Mouse (Mus musculus) forebrain, embryonic 14.5 days (tissue): ENCODE results near the gene Slc2a4. TPM values are rescaled to one million over a fixed set of nuclear protein-coding genes. Genes with fewer than 3 reads are reported as not detected.

Experiments
- ATAC-seq: fragments of 200-750 bp; cut with Nextera tagmentation; 2 replicates; pipeline ENCODE4 v1.8.0; 2017; ENCODE audit warnings: mild to moderate bottlenecking, moderate library complexity
- DNase-seq: peaks from one replicate; pipeline ENCODE4 v3.0.0-alpha.2; 2015; ENCODE audit warnings: low spot score
- H3K27ac ChIP-seq: fragments of 300-500 bp; sonication (generic); 2 replicates; pipeline ENCODE4 v1.5.1; 2014; ENCODE audit warnings: low read depth, mild to moderate bottlenecking, control low read depth, low read length, moderate library complexity
- H3K27me3 ChIP-seq: fragments of 300-500 bp; sonication (generic); replicated peaks from 2 replicates; pipeline ENCODE4 v1.6.1; 2014; ENCODE audit warnings: low read length, control low read depth, mixed read lengths; ENCODE audit not compliant: control insufficient read depth, insufficient read depth
- H3K36me3 ChIP-seq: fragments of 300-500 bp; sonication (generic); 2 replicates; pipeline ENCODE4 v1.6.1; 2014; ENCODE audit warnings: low read length, control low read depth; ENCODE audit not compliant: control insufficient read depth, insufficient read depth
- H3K4me1 ChIP-seq: fragments of 300-500 bp; sonication (generic); 2 replicates; pipeline ENCODE4 v1.6.1; 2014; ENCODE audit warnings: antibody characterized with exemption, low read length, control low read depth; ENCODE audit not compliant: control insufficient read depth, insufficient read depth
- H3K4me2 ChIP-seq: fragments of 300-500 bp; sonication (generic); 2 replicates; pipeline ENCODE4 v1.6.1; 2014; ENCODE audit warnings: mild to moderate bottlenecking, control low read depth, low read length
- H3K4me3 ChIP-seq: fragments of 300-500 bp; sonication (generic); 2 replicates; pipeline ENCODE4 v1.5.1; 2014; ENCODE audit warnings: low read depth, low read length, control low read depth
- H3K9ac ChIP-seq: fragments of 300-500 bp; sonication (generic); 2 replicates; pipeline ENCODE4 v1.6.1; 2014; ENCODE audit warnings: mild to moderate bottlenecking, low read length, control low read depth, moderate library complexity
- H3K9me3 ChIP-seq: fragments of 300-500 bp; sonication (generic); replicated peaks from 2 replicates; pipeline ENCODE4 v1.6.1; 2016; ENCODE audit warnings: low read length, control low read depth, mixed read lengths; ENCODE audit not compliant: control insufficient read depth
- WGBS: fragments of 180-500 bp; shearing (Covaris S2); extraction: QIAGEN DNeasy Blood & Tissue Kit; methylation state at CpG from one replicate; pipeline ENCODE4 v1.1.7; 2014; 5-methylcytosine and 5-hydroxymethylcytosine counted together
- polyA plus RNA-seq: library from polyadenylated mRNA; unstranded; fragments of >200 nt; fragmentation: Nextera tagmentation; extraction: Ambion mirVana; gene quantifications from 2 replicates; pipeline ENCODE4 v1.2.1, GENCODE M21; 2014

Slc2a4 gene
- polyA plus RNA-seq: 5.5 and 6.7 TPM in 2 replicates

DNA sequence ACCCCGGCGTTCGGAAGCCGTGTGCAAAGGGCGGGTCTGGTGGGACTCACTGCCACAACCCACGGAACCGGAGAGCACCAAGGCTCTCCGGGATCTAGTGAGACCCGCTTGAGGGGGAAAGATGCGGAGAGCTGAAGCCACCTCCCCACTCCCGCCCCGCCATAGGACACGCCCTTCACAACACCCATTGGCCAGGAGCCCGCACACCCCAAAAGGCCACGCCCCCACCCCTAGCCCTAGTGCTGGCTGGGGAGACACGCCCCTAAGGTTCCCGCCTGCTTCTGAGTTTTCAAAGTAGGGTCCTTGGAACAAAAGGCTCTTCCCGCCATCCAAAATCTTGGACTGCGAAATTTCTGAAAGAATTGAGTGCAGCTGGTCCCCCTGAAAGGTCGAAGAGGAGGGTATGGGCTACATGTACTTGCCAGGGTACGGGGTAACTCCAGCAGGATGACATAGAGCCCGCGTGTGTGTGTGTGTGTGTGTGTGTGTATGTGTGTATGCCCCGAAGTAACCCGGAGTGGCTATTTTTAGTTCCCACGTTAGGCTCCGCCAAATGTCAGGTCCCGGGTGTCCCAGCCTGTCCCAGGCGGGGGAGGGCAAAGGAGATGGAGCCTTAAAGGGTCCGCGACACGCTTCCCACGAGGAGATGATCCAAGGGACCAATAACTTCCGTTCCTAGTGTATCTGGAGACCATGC, at the start of gene Slc2a4:
Slc2a4 (minus strand) TSS at position 123 of the 697 bp plus-strand sequence.
- under 1% methylated on average over 33 of the region's 34 CpGs for WGBS
- Histone ChIP-seq H3K4me1 (peaks cover 10% of the 10 kb centered on the region), H3K4me2 (peak within 1 kb of the TSS; percentile 59), H3K27ac (peak within 1 kb of the TSS; percentile 80), H3K9ac (peak within 1 kb of the TSS; percentile 59), H3K9me3 (no peaks in the 10 kb centered on the region), H3K4me3 (peak within 1 kb of the TSS; percentile 43), H3K36me3 (peaks cover 9% of the 10 kb centered on the region), H3K27me3 (no peaks in the 10 kb centered on the region)
- peak; percentile 96 for ATAC-seq
- DNase-seq: peak; percentile 96

DNA sequence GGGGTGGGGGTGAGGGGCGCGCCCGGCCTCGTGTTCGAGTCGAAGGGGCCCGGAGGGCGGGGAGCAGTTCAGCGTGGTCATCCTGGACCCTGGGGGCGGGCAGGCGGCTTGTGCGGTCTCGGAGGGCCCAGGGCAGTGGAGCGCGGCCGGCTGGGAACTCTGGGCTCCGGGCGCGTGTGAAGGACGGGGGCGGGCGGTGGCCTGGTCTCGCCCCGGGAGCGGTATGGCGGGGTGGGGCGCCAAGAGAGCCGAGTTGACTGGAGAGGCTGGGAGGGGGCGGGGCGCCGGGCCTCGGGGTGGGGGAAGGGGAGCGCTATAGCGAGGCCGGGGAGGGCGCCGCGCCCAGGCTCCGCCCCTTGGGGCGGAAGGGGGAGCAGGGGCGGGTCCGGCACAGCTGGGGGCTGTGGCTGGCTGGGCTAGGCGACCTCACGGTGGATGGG, 49.1 kb upstream of the Slc2a4 start:
- H3K4me1 ChIP-seq: peaks cover 28% of the 10 kb centered on the region
- DNase-seq (peak; percentile 79), ATAC-seq (peak; percentile 18)
- H3K4me3 ChIP-seq: peak overlapping the region; percentile 96
- H3K9ac ChIP-seq: peak overlapping the region; percentile 91
- H3K36me3 ChIP-seq: peaks cover 43% of the 10 kb centered on the region
- H3K4me2 ChIP-seq: peak overlapping the region; percentile 61
- no peaks in the 10 kb centered on the region for H3K27me3 ChIP-seq
- H3K9me3 ChIP-seq: no peaks in the 10 kb centered on the region
- peak overlapping the region; percentile 95 for H3K27ac ChIP-seq
- WGBS: under 1% methylated on average over 33 of the region's 44 CpGs

- Histone ChIP-seq H3K36me3 (peaks cover 43% of the 10 kb centered on the region), H3K9ac (peak overlapping the region; percentile 91), H3K4me3 (peak overlapping the region; percentile 96), H3K27me3 (no peaks in the 10 kb centered on the region), H3K27ac (peak overlapping the region; percentile 95), H3K9me3 (no peaks in the 10 kb centered on the region), H3K4me1 (peaks cover 21% of the 10 kb centered on the region), H3K4me2 (peak overlapping the region; percentile 61)
- peak; percentile 53 for DNase-seq
- under 1% methylated on average over 64 of the region's 66 CpGs for WGBS
- peak; percentile 0; the same call in 1 of the 2 replicates for ATAC-seq
Measured at GRCm38 (mm10) chr11:69996161-69997061, 48.4 kb upstream of the Slc2a4 start.

DNA sequence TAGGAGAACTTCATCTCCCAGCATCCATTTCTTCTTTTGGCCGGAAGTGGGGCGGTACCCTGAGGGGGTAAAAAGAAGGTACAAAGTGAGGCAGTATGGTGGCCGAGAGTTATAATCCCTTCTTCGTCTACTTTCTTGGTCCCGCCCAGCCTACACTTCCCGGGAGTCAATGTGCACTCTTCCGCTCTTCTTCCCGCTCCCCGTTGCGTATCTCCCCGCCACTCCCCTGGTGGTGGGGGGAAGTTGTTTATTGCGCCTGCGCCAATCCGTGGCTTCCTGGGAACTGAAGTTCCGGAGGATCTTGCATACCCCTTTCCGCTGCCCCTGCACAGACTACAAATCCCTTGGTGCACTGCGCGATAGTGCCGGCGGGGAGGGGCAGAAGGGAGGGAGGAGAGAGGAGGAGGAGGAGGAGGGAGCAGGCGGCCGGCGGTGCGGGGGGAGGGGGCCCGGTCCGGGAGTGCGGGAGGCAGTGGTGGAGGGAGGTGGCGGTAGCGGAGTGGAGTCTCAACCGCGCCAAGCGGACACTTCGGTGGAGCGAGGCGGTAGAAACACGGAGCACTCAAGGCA, 47.5 kb upstream of the Slc2a4 start, which contains the start of gene Phf23:
Phf23 (plus strand) TSS at position 387 of the 570 bp plus-strand sequence.
- peak within 1 kb of the TSS; percentile 61 for H3K4me2 ChIP-seq
- ATAC-seq: peak; percentile 83
- H3K9ac ChIP-seq: peak within 1 kb of the TSS; percentile 91
- peaks cover 18% of the 10 kb centered on the region for H3K4me1 ChIP-seq
- peak within 1 kb of the TSS; percentile 96 for H3K4me3 ChIP-seq
- peaks cover 43% of the 10 kb centered on the region for H3K36me3 ChIP-seq
- no peaks in the 10 kb centered on the region for H3K27me3 ChIP-seq
- 1% methylated on average over 36 of the region's 36 CpGs for WGBS
- H3K9me3 ChIP-seq: no peaks in the 10 kb centered on the region
- H3K27ac ChIP-seq: peak within 1 kb of the TSS; percentile 95
- DNase-seq: peak; percentile 99

- Histone ChIP-seq H3K4me1 (peaks cover 14% of the 10 kb centered on the region), H3K27me3 (no peaks in the 10 kb centered on the region), H3K4me2 (peak overlapping the region; percentile 40), H3K9me3 (no peaks in the 10 kb centered on the region), H3K27ac (no peak overlapping the region), H3K9ac (no peak overlapping the region), H3K36me3 (peaks cover 45% of the 10 kb centered on the region), H3K4me3 (peak overlapping the region; percentile 96; the same call in 1 of the 2 replicates)
- DNase-seq (no peak), ATAC-seq (no peak)
- WGBS: 86% methylated on average over 11 of the region's 11 CpGs
Measured at GRCm38 (mm10) chr11:69994401-69995090, 46.6 kb upstream of the Slc2a4 start.

DNA sequence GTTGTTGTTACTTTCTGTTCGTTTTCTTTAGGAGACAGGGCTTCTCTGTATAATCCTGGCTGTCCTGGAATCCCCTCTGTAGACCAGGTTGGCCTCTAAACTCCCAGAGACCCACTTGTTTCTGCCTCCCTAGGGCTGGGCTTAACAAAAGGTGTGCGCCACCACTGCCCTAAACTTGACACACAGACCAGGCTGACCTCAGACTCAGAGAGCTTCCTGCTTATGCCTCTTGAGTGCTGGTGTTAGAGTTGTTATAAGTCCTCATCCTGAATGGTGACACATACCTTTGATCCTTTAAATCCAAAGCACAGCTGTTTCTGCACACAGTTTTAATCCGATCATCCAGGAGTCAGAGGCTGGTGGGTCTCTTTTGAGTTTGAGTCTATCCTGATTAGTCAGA, 44.9 kb upstream of the Slc2a4 start:
- DNase-seq (no peak), ATAC-seq (no peak)
- Histone ChIP-seq H3K27ac (no peak overlapping the region), H3K4me2 (peak overlapping the region; percentile 50), H3K9me3 (no peaks in the 10 kb centered on the region), H3K9ac (0 out of 2 replicates have a peak overlapping the region, but pooled peaks have one; percentile 21), H3K36me3 (peaks cover 45% of the 10 kb centered on the region), H3K4me1 (peaks cover 14% of the 10 kb centered on the region), H3K4me3 (peak overlapping the region; percentile 77; the same call in 1 of the 2 replicates), H3K27me3 (no peaks in the 10 kb centered on the region)
- 83% methylated on average over 3 of the region's 3 CpGs for WGBS

- no peaks in the 10 kb centered on the region for H3K27me3 ChIP-seq
- peaks cover 47% of the 10 kb centered on the region for H3K36me3 ChIP-seq
- ATAC-seq (no peak), DNase-seq (no peak)
- peak overlapping the region; percentile 92 for H3K9ac ChIP-seq
- H3K4me1 ChIP-seq: peaks cover 11% of the 10 kb centered on the region
- peak overlapping the region; percentile 77 for H3K4me3 ChIP-seq
- H3K4me2 ChIP-seq: peak overlapping the region; percentile 50
- 84% methylated on average over 10 of the region's 10 CpGs for WGBS
- no peaks in the 10 kb centered on the region for H3K9me3 ChIP-seq
- no peak overlapping the region for H3K27ac ChIP-seq
Measured at GRCm38 (mm10) chr11:69992396-69992795, 44.4 kb upstream of the Slc2a4 start.

DNA sequence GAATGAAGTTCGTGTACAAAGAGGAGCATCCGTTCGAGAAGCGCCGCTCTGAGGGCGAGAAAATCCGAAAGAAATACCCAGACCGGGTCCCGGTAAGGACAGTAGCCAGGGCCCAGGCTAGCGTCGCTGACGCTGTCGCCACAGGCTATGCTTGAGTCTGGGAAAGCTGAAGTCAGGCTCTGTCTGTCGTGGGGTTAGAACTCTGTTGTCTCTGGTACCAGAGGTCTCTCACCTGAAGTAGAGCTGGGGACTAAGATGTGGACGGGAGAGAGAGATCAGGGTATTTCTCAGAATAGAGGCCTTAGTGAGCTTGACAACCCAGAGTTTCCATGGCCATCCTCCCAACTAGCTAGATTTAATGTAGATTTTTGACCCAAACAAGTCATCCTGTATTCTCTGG, 43.7 kb upstream of the Slc2a4 start:
- ATAC-seq: peak; percentile 13; the same call in 1 of the 2 replicates
- H3K36me3 ChIP-seq: peaks cover 54% of the 10 kb centered on the region
- H3K9me3 ChIP-seq: no peaks in the 10 kb centered on the region
- H3K27me3 ChIP-seq: no peaks in the 10 kb centered on the region
- H3K9ac ChIP-seq: peak overlapping the region; percentile 92
- H3K4me3 ChIP-seq: peak overlapping the region; percentile 77
- DNase-seq: no peak
- WGBS: under 1% methylated on average over 15 of the region's 15 CpGs
- H3K27ac ChIP-seq: peak overlapping the region; percentile 85
- H3K4me2 ChIP-seq: peak overlapping the region; percentile 50
- peaks cover 11% of the 10 kb centered on the region for H3K4me1 ChIP-seq
